Mouse (Mus musculus): Measurements from ENCODE around the gene Tmem30c.

- TF ChIP-seq EP300 (IDR thresholded peaks at IDR 0.05; ENCODE audit: low read depth) (no peak), CTCF (IDR thresholded peaks at IDR 0.05; ENCODE audit: low read depth) (no peak)
Observed at GRCm38 (mm10) chr16:57242857-57243204, 49.8 kb downstream of the Tmem30c start.
